In the genomic region with DNA sequence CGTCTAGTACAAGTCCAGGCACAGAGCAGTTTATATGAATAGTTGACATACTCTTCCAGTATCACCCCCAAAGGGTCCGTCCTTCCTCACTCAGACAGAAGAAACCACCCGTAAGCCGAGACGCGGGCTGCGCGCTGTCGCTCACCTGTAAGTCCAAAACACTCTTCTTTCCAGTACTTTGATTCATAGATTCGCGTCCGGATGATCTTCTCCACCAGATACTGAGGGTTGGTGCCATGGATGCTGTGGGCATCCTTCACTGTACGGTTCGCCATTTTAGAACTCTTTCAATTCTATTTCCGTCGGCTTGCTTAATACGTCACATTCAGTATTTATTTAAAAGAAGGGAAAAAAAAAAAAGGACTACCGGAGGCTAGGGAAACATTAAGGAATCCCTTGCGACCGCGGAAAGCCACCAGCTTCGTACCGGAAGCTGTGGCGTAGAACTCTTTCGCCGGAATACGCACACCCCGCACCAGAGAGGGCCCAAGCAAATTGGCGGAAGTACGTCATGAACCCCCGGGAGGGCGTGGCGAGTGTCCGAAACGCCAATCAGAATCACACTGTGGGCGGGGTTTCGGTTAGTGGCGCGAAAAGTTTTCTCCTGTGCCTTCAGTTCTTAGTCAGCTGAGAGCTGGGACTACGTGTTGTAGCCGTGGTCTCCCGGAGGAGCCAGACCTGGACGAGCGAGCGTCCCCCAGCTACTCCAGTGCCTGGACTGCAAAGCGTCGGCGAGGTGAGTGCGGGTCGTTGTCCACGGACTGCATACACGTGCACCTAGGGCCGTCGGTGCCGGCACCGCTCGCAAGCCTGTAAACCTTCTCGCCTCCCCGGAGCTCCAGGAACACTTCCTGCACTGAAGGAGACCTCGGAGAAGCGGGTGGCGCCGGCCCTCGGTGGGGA, we compare ENCODE assay signal across 8 mouse cellular contexts. TPM values are rescaled to one million over a fixed set of nuclear protein-coding genes. Genes with fewer than 3 reads are reported as not detected.
DNase-seq lines count a peak whose midpoint lies in the region; ATAC-seq lines count a peak whose summit lies in the region.

A gene (minus strand): TSS at position 497 of the 903 bp plus-strand sequence.
A gene (plus strand): TSS at position 584 of the 903 bp plus-strand sequence.

- ATAC-seq in heart, embryonic 13.5 days (ENCODE audit: extremely low read depth, insufficient number of reproducible peaks, low FRiP score, low TSS enrichment): peak; percentile 96
- peak; percentile 97 for ATAC-seq in liver, embryonic 12.5 days
- ATAC-seq in stomach, embryonic 15.5 days (ENCODE audit: insufficient read depth, low FRiP score, low read depth): peak; percentile 99

- H3K36me3 ChIP-seq in heart, embryonic 13.5 days: peaks cover 25% of the 10 kb centered on the region
- peaks cover 45% of the 10 kb centered on the region for H3K36me3 ChIP-seq in liver, embryonic 12.5 days
- peaks cover 9% of the 10 kb centered on the region; the same call in 1 of the 2 replicates for H3K36me3 ChIP-seq in stomach, embryonic 15.5 days

- peak within 1 kb of the TSS; percentile 69 for H3K27ac ChIP-seq in brown adipose tissue, adult 24 weeks (replicated peaks; ENCODE audit: low read depth, low read length)
- peak within 1 kb of the TSS; percentile 78 for H3K27ac ChIP-seq in heart, embryonic 13.5 days (replicated peaks)
- H3K27ac ChIP-seq in liver, embryonic 12.5 days: peak within 1 kb of the TSS; percentile 91
- peak within 1 kb of the TSS; percentile 83 for H3K27ac ChIP-seq in stomach, embryonic 15.5 days

- peak within 1 kb of the TSS; percentile 91 for H3K4me2 ChIP-seq in heart, embryonic 13.5 days
- H3K4me2 ChIP-seq in liver, embryonic 12.5 days: peak within 1 kb of the TSS; percentile 85
- peak within 1 kb of the TSS; percentile 80 for H3K4me2 ChIP-seq in stomach, embryonic 15.5 days

- H3K4me3 ChIP-seq in brown adipose tissue, adult 24 weeks (ENCODE audit: insufficient read depth, low read depth, low read length): peak within 1 kb of the TSS; percentile 99
- peak within 1 kb of the TSS; percentile 91 for H3K4me3 ChIP-seq in heart, embryonic 13.5 days
- H3K4me3 ChIP-seq in liver, embryonic 12.5 days: peak within 1 kb of the TSS; percentile 87
- H3K4me3 ChIP-seq in stomach, embryonic 15.5 days (replicated peaks): peak within 1 kb of the TSS; percentile 92

- no peaks in the 10 kb centered on the region for H3K27me3 ChIP-seq in heart, embryonic 13.5 days (replicated peaks)
- H3K27me3 ChIP-seq in liver, embryonic 12.5 days (replicated peaks): no peaks in the 10 kb centered on the region
- no peaks in the 10 kb centered on the region for H3K27me3 ChIP-seq in stomach, embryonic 15.5 days (replicated peaks)

- H3K4me1 ChIP-seq in brown adipose tissue, adult 24 weeks (ENCODE audit: control insufficient read depth, insufficient read depth, insufficient read length, low read length): peaks cover 2% of the 10 kb centered on the region
- H3K4me1 ChIP-seq in heart, embryonic 13.5 days: peaks cover 25% of the 10 kb centered on the region
- peaks cover 49% of the 10 kb centered on the region for H3K4me1 ChIP-seq in liver, embryonic 12.5 days
- H3K4me1 ChIP-seq in stomach, embryonic 15.5 days: peaks cover 10% of the 10 kb centered on the region; the same call in 1 of the 2 replicates

- peak within 1 kb of the TSS; percentile 86 for H3K9ac ChIP-seq in heart, embryonic 13.5 days
- peak within 1 kb of the TSS; percentile 89 for H3K9ac ChIP-seq in liver, embryonic 12.5 days
- peak within 1 kb of the TSS; percentile 52 for H3K9ac ChIP-seq in stomach, embryonic 15.5 days

- DNase-seq in CD4-positive, CD25-positive, alpha-beta regulatory T cell, adult 2 months (ENCODE audit: low read depth, low spot score): peak; percentile 98
- DNase-seq in fat pad, adult 2 months (ENCODE audit: extremely low read depth, low read depth, low spot score): peak; percentile 74
- peak; percentile 99 for DNase-seq in kidney, postnatal 10 days
- DNase-seq in natural killer cell, adult 2 months (ENCODE audit: low spot score in 2 of 2): peak; percentile 97

- under 1% methylated on average over 64 of the region's 64 CpGs for WGBS in heart, embryonic 13.5 days
- WGBS in liver, embryonic 12.5 days (ENCODE audit: insufficient replicate concordance): under 1% methylated on average over 64 of the region's 64 CpGs
- under 1% methylated on average over 64 of the region's 64 CpGs for WGBS in stomach, embryonic 15.5 days

- no peaks in the 10 kb centered on the region for H3K9me3 ChIP-seq in heart, embryonic 13.5 days
- peaks cover 4% of the 10 kb centered on the region; the same call in 1 of the 2 replicates for H3K9me3 ChIP-seq in liver, embryonic 12.5 days (replicated peaks)
- no peaks in the 10 kb centered on the region for H3K9me3 ChIP-seq in stomach, embryonic 15.5 days

RNA-seq across cellular contexts. Expression of the first gene that starts in this region (rescaled TPM):
- polyA plus RNA-seq in brown adipose tissue, adult 24 weeks (2012; ENCODE audit: insufficient read depth, insufficient read length, missing spikeins): 21.7 and 24.2 TPM in 2 replicates
- polyA plus RNA-seq in heart, embryonic 13.5 days (2015; fragmentation: Nextera tagmentation; extraction: Ambion mirVana): 56.9 and 63.9 TPM in 2 replicates
- polyA plus RNA-seq in liver, embryonic 12.5 days (2016; fragmentation: Nextera tagmentation; extraction: Ambion mirVana): 62.4 and 65.8 TPM in 2 replicates
- polyA plus RNA-seq in stomach, embryonic 15.5 days (2015; fragmentation: Nextera tagmentation; extraction: Ambion mirVana): 79.0 and 80.9 TPM in 2 replicates

RNA-seq across cellular contexts. Expression of the second gene that starts in this region (rescaled TPM):
- polyA plus RNA-seq in brown adipose tissue, adult 24 weeks (2012; ENCODE audit: insufficient read depth, insufficient read length, missing spikeins): not detected in 2 replicates
- polyA plus RNA-seq in heart, embryonic 13.5 days (2015; fragmentation: Nextera tagmentation; extraction: Ambion mirVana): 5.1 and 6.6 TPM in 2 replicates
- 27.9 and 29.0 TPM in 2 replicates for polyA plus RNA-seq in liver, embryonic 12.5 days (2016; fragmentation: Nextera tagmentation; extraction: Ambion mirVana)
- polyA plus RNA-seq in stomach, embryonic 15.5 days (2015; fragmentation: Nextera tagmentation; extraction: Ambion mirVana): 9.7 and 10.2 TPM in 2 replicates

Comparison
In these comparisons a context has a peak if more than half of its experiments do, and no peak if none do; other contexts are left out.
1. Peak in every context shown above with its lines: DNase-seq, ATAC-seq, H3K4me3 ChIP-seq and H3K27ac ChIP-seq.